Mouse (Mus musculus): ENCODE data around the gene Ldah. TPM values are rescaled to one million over a fixed set of nuclear protein-coding genes. Genes with fewer than 3 reads are reported as not detected.

Gene Ldah
- polyA plus RNA-seq, 1 experiment from 2014 or later: 60.4 TPM

Other genes starting within 250 kb of the Ldah start
- gene Apob, start 230.5 kb upstream of the Ldah start, polyA plus RNA-seq (2015; fragmentation: Nextera tagmentation; extraction: Ambion mirVana): 0.67 and 1.8 TPM in 2 replicates
- gene Gdf7, start 93.8 kb downstream of the Ldah start, polyA plus RNA-seq (2015; fragmentation: Nextera tagmentation; extraction: Ambion mirVana): 1.1 and 1.2 TPM in 2 replicates
- 14.2 and 16.5 TPM in 2 replicates for gene Hs1bp3, start 105.3 kb downstream of the Ldah start, polyA plus RNA-seq (2015; fragmentation: Nextera tagmentation; extraction: Ambion mirVana)

Measured in kidney, embryonic 15.5 days (tissue).